Mouse (Mus musculus) brain, embryonic 14.5 days (tissue): ENCODE measurements at regions not wholly inside any gene's neighbourhood (a gene's known extent, or its start where the extent isn't known, plus 50 kb on each side); places are given as distances from the start of the nearest gene placed in this dataset.

Experiments used
- CTCF ChIP-seq: fragments of 200-500 bp; IDR thresholded peaks from 2 replicates; pipeline ENCODE4 v1.5.1; 2012; ENCODE audit warnings: inconsistent platforms, mild to moderate bottlenecking, moderate library complexity, borderline replicate concordance; ENCODE audit not compliant: insufficient read depth, insufficient read length; ENCODE audit errors: extremely low read depth
- POLR2A ChIP-seq: fragments of 200-500 bp; IDR thresholded peaks from 2 replicates; pipeline ENCODE4 v1.6.1; 2012; ENCODE audit warnings: mild to moderate bottlenecking, inconsistent platforms, borderline replicate concordance; ENCODE audit not compliant: poor library complexity, insufficient read depth, insufficient read length, severe bottlenecking; ENCODE audit errors: extremely low read depth

DNA sequence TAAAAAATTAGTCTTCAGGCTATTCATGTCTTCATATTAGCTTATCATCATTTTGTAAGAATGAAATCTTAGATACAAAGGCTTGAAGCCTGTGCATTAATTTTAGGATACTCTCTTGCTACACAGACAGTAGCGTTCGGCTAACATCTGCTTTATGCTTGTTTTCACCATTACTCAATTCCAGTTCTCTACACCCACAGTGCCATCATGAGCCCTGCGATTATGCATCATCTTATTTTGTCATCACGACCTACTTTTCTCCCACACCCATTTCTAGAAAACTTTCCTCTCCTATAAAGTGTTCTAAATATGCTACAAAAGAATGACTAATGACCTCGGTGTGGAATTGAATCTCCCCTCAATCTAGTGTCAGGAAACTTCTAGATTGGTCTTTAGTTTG lies 112.4 kb upstream of the Nyap2 start:
- no peak for TF ChIP-seq POLR2A
- TF ChIP-seq CTCF = no peak
